Mouse (Mus musculus): Measurements from ENCODE around the gene Rnf166. TPM values are rescaled to one million over a fixed set of nuclear protein-coding genes. Genes with fewer than 3 reads are reported as not detected.

Gene Rnf166
- total and polyA plus RNA-seq, 3 experiments, result 7.7 to 13.0 (median 8.5) TPM

- no peak for DNase-seq (ENCODE audit: extremely low read depth)
- no peak for TF ChIP-seq SIN3A (IDR thresholded peaks at IDR 0.05; ENCODE audit: low read length)
- no peak for TF ChIP-seq USF1 (IDR thresholded peaks at IDR 0.05; ENCODE audit: low read depth, low read length)
- no peak for TF ChIP-seq MEF2A (IDR thresholded peaks at IDR 0.05; ENCODE audit: borderline replicate concordance, low read depth, low read length)
- TF ChIP-seq ETS1 (conservative IDR thresholded peaks at IDR 0.05; ENCODE audit: low read depth, low read length), result no peak
- no peak for TF ChIP-seq NRF1 (IDR thresholded peaks at IDR 0.05; ENCODE audit: low read depth, low read length)
- TF ChIP-seq ZNF384 (IDR thresholded peaks at IDR 0.05; ENCODE audit: low read depth, low read length), result no peak
- TF ChIP-seq MYC (IDR thresholded peaks at IDR 0.05; ENCODE audit: low read depth, low read length), result no peak
- no peak for TF ChIP-seq NELFE (IDR thresholded peaks at IDR 0.05; ENCODE audit: low read depth, low read length)
- no peak for TF ChIP-seq UBTF (IDR thresholded peaks at IDR 0.05; ENCODE audit: low read depth, low read length)
- TF ChIP-seq ZKSCAN1 (IDR thresholded peaks at IDR 0.05; ENCODE audit: borderline replicate concordance, low read depth, low read length), result no peak
- no peak for TF ChIP-seq HCFC1 (IDR thresholded peaks at IDR 0.05; ENCODE audit: low read depth, low read length)
- no peak for TF ChIP-seq USF2 (conservative IDR thresholded peaks at IDR 0.05; ENCODE audit: low read depth, low read length)
- TF ChIP-seq MAX (IDR thresholded peaks at IDR 0.05; ENCODE audit: low read length), result no peak
- TF ChIP-seq BHLHE40 (IDR thresholded peaks at IDR 0.05; ENCODE audit: low read depth, low read length), result no peak
- no peak for TF ChIP-seq CTCF (conservative IDR thresholded peaks at IDR 0.05 in 1 of 2, IDR thresholded peaks at IDR 0.05 in 1 of 2; ENCODE audit: low read depth in 2 of 2, low read length in 2 of 2)
- TF ChIP-seq KAT2A (IDR thresholded peaks at IDR 0.05; ENCODE audit: insufficient replicate concordance, low read length), result no peak
- no peak for TF ChIP-seq EP300 (IDR thresholded peaks at IDR 0.05; ENCODE audit: low read length)
- peaks cover 23 to 86% of the 10 kb centered on the region in 2 experiments for H3K36me3 ChIP-seq (replicated peaks in 1 of 2; ENCODE audit: control insufficient read depth in 1 of 2, insufficient read depth in 1 of 2, low read length in 1 of 2)
- H3K27me3 ChIP-seq (replicated peaks), result no peaks in the 10 kb centered on the region
- peaks cover 5 to 15% of the 10 kb centered on the region in 2 experiments for H3K4me1 ChIP-seq (ENCODE audit: control insufficient read depth in 1 of 2, insufficient read depth in 2 of 2)
- dilution Hi-C loops (cut with MboI; ENCODE audit: extremely low pct_ligation_motif_present, extremely low pct_unique_long_range_greater_than_20kb, low sequenced_read_pairs), result no loop called here
- no peak overlapping the region for H3K4me2 ChIP-seq (ENCODE audit: insufficient read depth, low read depth, poor library complexity, severe bottlenecking)
- H3K9me3 ChIP-seq (replicated peaks; ENCODE audit: low read length), result no peaks in the 10 kb centered on the region
- H3K27ac ChIP-seq (ENCODE audit: insufficient read depth, low read depth), result no peak overlapping the region
- in situ Hi-C loops (cut with MboI; ENCODE audit: low pct_ligation_motif_present, low pct_unique_long_range_greater_than_20kb, low sequenced_read_pairs), result no loop called here
- no peak overlapping the region for H3K4me3 ChIP-seq (replicated peaks in 1 of 3; ENCODE audit: low read depth in 2 of 3, low read length in 2 of 3, poor library complexity in 1 of 3)
- H3K9ac ChIP-seq (ENCODE audit: insufficient read depth, low read depth), result no peak overlapping the region
- H3K79me2 ChIP-seq (replicated peaks; ENCODE audit: control insufficient read depth, extremely low read depth, insufficient read depth, poor library complexity, severe bottlenecking), result no peaks in the 10 kb centered on the region
Measured at GRCm38 (mm10) chr8:122469407-122469806, 6.5 kb downstream of the Rnf166 start.

DNA sequence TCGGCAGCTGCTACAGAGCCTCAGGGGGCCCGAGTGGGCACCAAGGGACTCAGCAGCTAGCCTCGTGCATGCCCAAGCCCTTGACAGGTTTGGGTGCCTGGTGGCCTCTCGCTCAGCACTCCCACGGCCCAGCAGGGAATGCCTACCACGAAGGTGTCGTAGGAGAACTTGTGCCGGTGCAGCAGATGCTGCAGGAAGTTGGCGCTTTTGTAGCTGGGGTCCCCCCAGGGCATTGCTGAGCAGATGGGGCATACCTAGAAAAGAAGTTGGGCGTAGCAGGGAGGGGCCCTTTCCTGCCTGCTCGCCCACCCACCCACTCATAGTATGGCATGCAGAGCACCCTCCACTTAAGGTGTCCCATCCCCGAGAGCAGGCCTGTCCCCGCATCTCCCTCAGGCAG lies 8.0 kb downstream of the Rnf166 start:
- DNase-seq (ENCODE audit: extremely low read depth), result no peak
- Histone ChIP-seq H3K4me2 (ENCODE audit: insufficient read depth, low read depth, poor library complexity, severe bottlenecking) (no peak overlapping the region), H3K27me3 (replicated peaks) (no peaks in the 10 kb centered on the region), H3K79me2 (replicated peaks; ENCODE audit: control insufficient read depth, extremely low read depth, insufficient read depth, poor library complexity, severe bottlenecking) (no peaks in the 10 kb centered on the region), H3K9ac (ENCODE audit: insufficient read depth, low read depth) (no peak overlapping the region), H3K4me1 (ENCODE audit: control insufficient read depth in 1 of 2, insufficient read depth in 2 of 2) (peaks cover 0 to 8% of the 10 kb centered on the region in 2 experiments; a peak in 1 of 4 replicates), H3K36me3 (replicated peaks in 1 of 2; ENCODE audit: control insufficient read depth in 1 of 2, insufficient read depth in 1 of 2, low read length in 1 of 2) (peaks cover 19 to 73% of the 10 kb centered on the region in 2 experiments), H3K4me3 (replicated peaks in 1 of 3; ENCODE audit: low read depth in 2 of 3, low read length in 2 of 3, poor library complexity in 1 of 3) (no peak overlapping the region), H3K9me3 (replicated peaks; ENCODE audit: low read length) (peaks cover 3% of the 10 kb centered on the region), H3K27ac (ENCODE audit: insufficient read depth, low read depth) (no peak overlapping the region)
- dilution Hi-C loops (cut with MboI; ENCODE audit: extremely low pct_ligation_motif_present, extremely low pct_unique_long_range_greater_than_20kb, low sequenced_read_pairs) (no loop called here), in situ Hi-C loops (cut with MboI; ENCODE audit: low pct_ligation_motif_present, low pct_unique_long_range_greater_than_20kb, low sequenced_read_pairs) (no loop called here)
- TF ChIP-seq ZMIZ1 (IDR thresholded peaks at IDR 0.05; ENCODE audit: low read depth, low read length), result no peak
- TF ChIP-seq IRF4 (IDR thresholded peaks at IDR 0.05; ENCODE audit: low read depth, low read length), result no peak
- TF ChIP-seq SIN3A (IDR thresholded peaks at IDR 0.05; ENCODE audit: low read length), result no peak
- no peak for TF ChIP-seq NELFE (IDR thresholded peaks at IDR 0.05; ENCODE audit: low read depth, low read length)
- TF ChIP-seq RCOR1 (conservative IDR thresholded peaks at IDR 0.05; ENCODE audit: low read depth, low read length), result no peak
- no peak for TF ChIP-seq TCF12 (IDR thresholded peaks at IDR 0.05; ENCODE audit: low read depth, low read length)
- TF ChIP-seq MAZ (IDR thresholded peaks at IDR 0.05; ENCODE audit: low read depth, low read length), result no peak
- TF ChIP-seq POLR2A (IDR thresholded peaks at IDR 0.05; ENCODE audit: low read depth, low read length), result no peak
- TF ChIP-seq SMC3 (IDR thresholded peaks at IDR 0.05; ENCODE audit: low read depth, low read length), result no peak

Measured in CH12.LX (cell line).